Mouse (Mus musculus) ovary, adult 10 weeks (tissue): ENCODE data around the gene Kcnh1. TPM values are rescaled to one million over a fixed set of nuclear protein-coding genes. Genes with fewer than 3 reads are reported as not detected.

Experiments
- polyA plus RNA-seq: library from polyadenylated mRNA; stranded (reverse); fragments of 350-450 nt; fragmentation: Illumina TruSeq; extraction: RNeasy Lipid Tissue Mini Kit (QIAGEN cat#74804); gene quantifications from one replicate; pipeline ENCODE4 v1.2.3, GENCODE M21; 2014

Kcnh1 gene
- 2.7 TPM for polyA plus RNA-seq

GRCm38 (mm10) chr1:192190508-192191321 is at the start of gene Kcnh1:
TSS of gene Kcnh1 (plus strand) at chr1:192190774.

Other genes starting within 250 kb of the Kcnh1 start
- gene Rd3, start 213.4 kb upstream of the Kcnh1 start, polyA plus RNA-seq: not detected
- gene Traf5, start 98.2 kb upstream of the Kcnh1 start, polyA plus RNA-seq: 3.6 TPM
- 44.8 TPM for gene Rcor3, start 52.7 kb upstream of the Kcnh1 start, polyA plus RNA-seq